Mouse (Mus musculus) erythroblast, adult 5-6 weeks (primary cell): ENCODE measurements around the gene Gm5269. TPM values are rescaled to one million over a fixed set of nuclear protein-coding genes. Genes with fewer than 3 reads are reported as not detected.

Experiments used
- ATAC-seq: replicated peaks from 2 replicates; pipeline ENCODE4 v1.8.0; 2016; ENCODE audit warnings: moderate number of reproducible peaks, mild to moderate bottlenecking, moderate TSS enrichment, inconsistent platforms; ENCODE audit not compliant: poor library complexity, low FRiP score, severe bottlenecking
- total RNA-seq, 2 experiments: library from RNA; stranded (forward) in 1 of 2; stranded (reverse) in 1 of 2; fragments of 150-400 nt in 1 of 2; fragments of 200-764, 138-1000 nt in 1 of 2; gene quantifications; 2 replicates each; pipeline versions ENCODE4 v1.2.3 to v1.2.4; 2015 to 2017; ENCODE audit warnings: low replicate concordance in 2 of 2

The Gm5269 gene
- total RNA-seq (2015; ENCODE audit: low replicate concordance) = not detected in 2 replicates
- not detected in 2 replicates for total RNA-seq (2017; ENCODE audit: low replicate concordance)

- ATAC-seq = no peak
These were observed at the start of gene Gm5269 for GRCm38 (mm10) chr1:45890173-45890572. TSS of gene Gm5269 (minus strand) at chr1:45890273.

GRCm38 (mm10) chr1:45931127-45931526, 41.1 kb upstream of the Gm5269 start:
- ATAC-seq = no peak

- peak; percentile 18 for ATAC-seq
These were observed 36.8 kb upstream of the Gm5269 start for GRCm38 (mm10) chr1:45926911-45927310.

GRCm38 (mm10) chr1:45926393-45926763, 36.3 kb upstream of the Gm5269 start, which contains the start of gene Slc40a1:
TSS of gene Slc40a1 (minus strand) at chr1:45926523.
- peak; percentile 92 for ATAC-seq

- ATAC-seq = peak; percentile 88
These were observed 35.7 kb upstream of the Gm5269 start for GRCm38 (mm10) chr1:45925500-45926392.

GRCm38 (mm10) chr1:45925131-45925499, 35.0 kb upstream of the Gm5269 start:
- peak; percentile 36 for ATAC-seq

- no peak for ATAC-seq
These were observed 34.4 kb upstream of the Gm5269 start for GRCm38 (mm10) chr1:45924516-45924915.

- no peak for ATAC-seq
These were observed 33.2 kb upstream of the Gm5269 start for GRCm38 (mm10) chr1:45923306-45923705.

GRCm38 (mm10) chr1:45920703-45921102, 30.6 kb upstream of the Gm5269 start:
- ATAC-seq = no peak

- ATAC-seq = no peak
These were observed 29.7 kb upstream of the Gm5269 start for GRCm38 (mm10) chr1:45919752-45920151.

- ATAC-seq = no peak
These were observed 27.2 kb upstream of the Gm5269 start for GRCm38 (mm10) chr1:45917136-45917803.

- ATAC-seq = no peak
These were observed 26.1 kb upstream of the Gm5269 start for GRCm38 (mm10) chr1:45916174-45916573.

GRCm38 (mm10) chr1:45914236-45914635, 24.2 kb upstream of the Gm5269 start:
- no peak for ATAC-seq

- ATAC-seq = no peak
These were observed 15.2 kb upstream of the Gm5269 start for GRCm38 (mm10) chr1:45905107-45905821.

GRCm38 (mm10) chr1:45904161-45904560, 14.1 kb upstream of the Gm5269 start:
- ATAC-seq = no peak

GRCm38 (mm10) chr1:45898044-45898443, 8.0 kb upstream of the Gm5269 start:
- no peak for ATAC-seq

GRCm38 (mm10) chr1:45894168-45894912, 4.3 kb upstream of the Gm5269 start:
- no peak for ATAC-seq

GRCm38 (mm10) chr1:45891986-45892385, 1.9 kb upstream of the Gm5269 start:
- ATAC-seq = no peak

GRCm38 (mm10) chr1:45886800-45887199, 3.3 kb downstream of the Gm5269 start:
- ATAC-seq = no peak

GRCm38 (mm10) chr1:45883378-45883777, 6.7 kb downstream of the Gm5269 start:
- no peak for ATAC-seq
